Mouse (Mus musculus): ENCODE results near the gene Acaa1a. TPM values are rescaled to one million over a fixed set of nuclear protein-coding genes. Genes with fewer than 3 reads are reported as not detected.

The Acaa1a gene
- total RNA-seq (2021), result 10 to 100 TPM; 52.9 to 58.1 TPM
- long read RNA-seq, experiment 1, transcript Acaa1a-201 (12 exons, 1,762 nt), result major isoform, 113 of 145 reads
- long read RNA-seq, experiment 1, partial matches to known transcripts, result 12 of 145 reads
- long read RNA-seq, experiment 1, other reads (novel, unspliced or antisense), result 20 of 145 reads
- long read RNA-seq, experiment 2, transcript Acaa1a-201 (12 exons, 1,762 nt), result major isoform, 126 of 156 reads
- long read RNA-seq, experiment 2, partial matches to known transcripts, result 2 of 156 reads
- long read RNA-seq, experiment 2, other reads (novel, unspliced or antisense), result 28 of 156 reads

GRCm38 (mm10) chr9:119339558-119340211 lies at the start of gene Acaa1a:
Acaa1a (plus strand) TSS chr9:119339676.
- peak; percentile 46 to 74 for DNase-seq (ENCODE audit: low spot score in 2 of 2)

- no peak for DNase-seq (ENCODE audit: low spot score in 2 of 2)
Observed at GRCm38 (mm10) chr9:119290791-119291190, 48.7 kb upstream of the Acaa1a start.

- DNase-seq (ENCODE audit: low spot score in 2 of 2), result no peak
Observed at GRCm38 (mm10) chr9:119297696-119298095, 41.8 kb upstream of the Acaa1a start.

GRCm38 (mm10) chr9:119298563-119298962 lies 40.9 kb upstream of the Acaa1a start:
- no peak for DNase-seq (ENCODE audit: low spot score in 2 of 2)

GRCm38 (mm10) chr9:119305863-119306262 lies 33.6 kb upstream of the Acaa1a start:
- no peak for DNase-seq (ENCODE audit: low spot score in 2 of 2)

- no peak for DNase-seq (ENCODE audit: low spot score in 2 of 2)
Observed at GRCm38 (mm10) chr9:119309067-119309466, 30.4 kb upstream of the Acaa1a start.

- DNase-seq (ENCODE audit: low spot score in 2 of 2), result no peak
Observed at GRCm38 (mm10) chr9:119313096-119313495, 26.4 kb upstream of the Acaa1a start.

- DNase-seq (ENCODE audit: low spot score in 2 of 2), result no peak
Observed at GRCm38 (mm10) chr9:119318891-119319290, 20.6 kb upstream of the Acaa1a start.

GRCm38 (mm10) chr9:119320446-119320845 lies 19.0 kb upstream of the Acaa1a start:
- no peak for DNase-seq (ENCODE audit: low spot score in 2 of 2)

- DNase-seq (ENCODE audit: low spot score in 2 of 2), result no peak
Observed at GRCm38 (mm10) chr9:119320946-119321345, 18.5 kb upstream of the Acaa1a start.

- DNase-seq (ENCODE audit: low spot score in 2 of 2), result no peak
Observed at GRCm38 (mm10) chr9:119321392-119322229, 17.9 kb upstream of the Acaa1a start.

GRCm38 (mm10) chr9:119322289-119323259 lies 16.9 kb upstream of the Acaa1a start, which contains the start of gene Oxsr1:
Oxsr1 (minus strand) TSS chr9:119322427.
- DNase-seq (ENCODE audit: low spot score in 2 of 2), result peak; percentile 90 to 96

GRCm38 (mm10) chr9:119323260-119323645 lies 16.2 kb upstream of the Acaa1a start:
- DNase-seq (ENCODE audit: low spot score in 2 of 2), result no peak

- no peak for DNase-seq (ENCODE audit: low spot score in 2 of 2)
Observed at GRCm38 (mm10) chr9:119324130-119324529, 15.3 kb upstream of the Acaa1a start.

GRCm38 (mm10) chr9:119328488-119328887 lies 11.0 kb upstream of the Acaa1a start:
- DNase-seq (ENCODE audit: low spot score in 2 of 2), result no peak

- DNase-seq (ENCODE audit: low spot score in 2 of 2), result no peak
Observed at GRCm38 (mm10) chr9:119330186-119330963, 9.1 kb upstream of the Acaa1a start.

- peak in 1 of 2 experiments; percentile 41 for DNase-seq (ENCODE audit: low spot score in 2 of 2)
Observed at GRCm38 (mm10) chr9:119334324-119334723, 5.2 kb upstream of the Acaa1a start.

- DNase-seq (ENCODE audit: low spot score in 2 of 2), result no peak
Observed at GRCm38 (mm10) chr9:119334834-119335233, 4.6 kb upstream of the Acaa1a start.

- DNase-seq (ENCODE audit: low spot score in 2 of 2), result no peak
Observed at GRCm38 (mm10) chr9:119335571-119335970, 3.9 kb upstream of the Acaa1a start.

- no peak for DNase-seq (ENCODE audit: low spot score in 2 of 2)
Observed at GRCm38 (mm10) chr9:119337842-119338241, 1.6 kb upstream of the Acaa1a start.
